Mouse (Mus musculus) CD4-positive, CD25-positive, alpha-beta regulatory T cell (primary cell): ENCODE results near the gene Cep57. TPM values are rescaled to one million over a fixed set of nuclear protein-coding genes. Genes with fewer than 3 reads are reported as not detected.

Experiments used
- polyA plus RNA-seq: library from polyadenylated mRNA; unstranded; fragments of 100-300 nt; shearing (Covaris generic); gene quantifications from one replicate; pipeline ENCODE4 v1.2.1, GENCODE M21; 2017

Gene Cep57
- polyA plus RNA-seq: 53.9 TPM

DNA sequence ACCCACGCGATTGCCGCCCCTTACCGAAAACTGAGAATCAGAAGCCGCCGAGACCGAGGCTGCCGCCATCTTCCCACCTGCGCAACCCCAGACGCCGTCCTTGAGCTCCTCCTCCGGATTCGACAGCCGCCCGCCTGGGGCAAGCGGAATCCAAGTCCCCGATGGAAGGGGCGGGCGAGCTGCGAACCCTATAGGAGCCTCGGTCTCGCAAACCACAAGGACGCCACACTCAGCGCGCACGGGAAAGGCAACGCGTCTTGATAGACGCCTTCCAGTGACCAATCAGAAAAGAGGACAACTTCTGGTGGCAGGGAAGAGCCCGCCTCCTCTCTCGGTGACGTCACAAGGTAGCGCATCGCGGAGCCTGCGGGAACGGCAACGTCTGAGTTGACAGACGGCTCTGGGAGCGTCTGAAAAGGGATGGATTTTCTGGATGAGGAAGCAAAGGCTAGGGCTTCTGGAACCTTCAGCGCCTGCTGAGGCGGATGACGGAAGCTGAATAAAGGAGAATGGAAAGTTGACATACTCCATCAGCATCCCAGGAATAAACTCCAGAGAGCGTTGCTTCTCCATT, at the start of gene Cep57:
TSS of gene Cep57 (minus strand) at position 276 of the 574 bp plus-strand sequence.

DNA sequence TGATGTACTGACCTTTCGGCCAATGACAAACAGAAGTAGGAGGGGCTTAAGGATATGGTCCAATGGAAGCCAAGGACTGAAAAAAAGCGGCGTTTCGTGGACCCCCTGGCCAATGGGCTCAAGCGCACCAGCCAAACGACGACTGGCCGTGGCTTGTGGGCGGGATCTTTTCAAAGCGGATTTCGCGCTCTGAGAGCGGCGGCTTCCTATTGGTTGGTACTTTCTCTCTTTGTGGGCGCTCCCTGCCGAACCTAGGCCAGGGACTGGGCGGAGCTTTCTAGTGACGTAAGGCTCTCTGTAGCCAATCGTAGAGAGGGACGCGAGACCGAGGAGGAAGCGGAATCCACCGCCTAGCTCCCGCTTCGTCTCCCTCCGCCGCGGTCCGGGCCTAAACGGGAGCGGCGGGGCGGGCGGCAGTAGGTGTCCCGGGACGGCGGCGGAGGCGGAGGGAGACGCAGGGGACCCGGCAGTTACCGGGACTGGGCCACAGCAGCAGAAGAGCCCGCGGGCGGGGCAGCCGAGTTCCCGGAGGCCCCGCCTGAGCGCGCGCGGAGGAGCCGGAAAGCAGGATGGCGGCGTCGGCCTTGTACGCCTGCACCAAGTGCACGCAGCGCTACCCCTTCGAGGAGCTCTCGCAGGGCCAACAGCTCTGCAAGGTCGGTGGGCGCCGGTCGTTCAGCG, 639 bp upstream of the Cep57 start, which contains the start of gene Fam76b:
TSS of gene Fam76b (plus strand) at position 311 of the 681 bp plus-strand sequence.

Other genes starting within 250 kb of the Cep57 start
- 52.6 TPM for gene Mtmr2, start 78.7 kb downstream of the Cep57 start, polyA plus RNA-seq
- 48.5 TPM for gene Fam76b, start 609 bp upstream of the Cep57 start, polyA plus RNA-seq